Mouse (Mus musculus) inflammation-experienced regulatory T-cells, adult 6 months (primary cell): Measurements from ENCODE around the gene Sorbs1. TPM values are rescaled to one million over a fixed set of nuclear protein-coding genes. Genes with fewer than 3 reads are reported as not detected.

ENCODE experiments used
- ATAC-seq: one replicate; pipeline ENCODE4 v1.8.0; 2017
- polyA plus RNA-seq, 3 experiments: library from polyadenylated mRNA; unstranded; fragments of 100-300 nt; shearing (Covaris generic); gene quantifications; one replicate each; pipeline ENCODE4 v1.2.1; 2017

The Sorbs1 gene
- polyA plus RNA-seq, 3 experiments from 2014 or later: 12.3 to 23.7 (median 19.6) TPM

GRCm38 (mm10) chr19:40341141-40341540 lies 172.4 kb downstream of the Sorbs1 start:
- ATAC-seq: no peak

- no peak for ATAC-seq
Observed at GRCm38 (mm10) chr19:40336694-40337093, 176.9 kb downstream of the Sorbs1 start.

- ATAC-seq: no peak
Observed at GRCm38 (mm10) chr19:40333905-40334304, 179.7 kb downstream of the Sorbs1 start.

DNA sequence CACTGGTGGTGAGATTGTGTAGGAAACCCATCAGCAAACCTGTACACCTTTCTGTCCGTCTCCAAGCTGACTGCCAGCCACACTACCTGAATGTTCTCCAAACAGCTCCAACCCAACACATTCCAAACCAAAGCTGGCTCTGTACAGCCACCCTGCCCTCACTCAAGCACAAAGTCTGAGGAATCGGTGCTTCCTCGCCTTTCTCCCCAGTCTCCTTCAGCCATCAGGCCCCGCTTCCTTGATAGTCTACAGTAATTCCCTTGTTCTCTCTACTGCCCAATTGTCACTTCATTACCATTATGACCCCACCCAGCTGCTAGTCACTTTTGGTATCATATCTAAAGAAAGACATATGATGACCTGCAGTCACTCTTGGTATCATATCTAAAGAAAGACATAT lies 180.5 kb downstream of the Sorbs1 start:
- ATAC-seq: no peak

DNA sequence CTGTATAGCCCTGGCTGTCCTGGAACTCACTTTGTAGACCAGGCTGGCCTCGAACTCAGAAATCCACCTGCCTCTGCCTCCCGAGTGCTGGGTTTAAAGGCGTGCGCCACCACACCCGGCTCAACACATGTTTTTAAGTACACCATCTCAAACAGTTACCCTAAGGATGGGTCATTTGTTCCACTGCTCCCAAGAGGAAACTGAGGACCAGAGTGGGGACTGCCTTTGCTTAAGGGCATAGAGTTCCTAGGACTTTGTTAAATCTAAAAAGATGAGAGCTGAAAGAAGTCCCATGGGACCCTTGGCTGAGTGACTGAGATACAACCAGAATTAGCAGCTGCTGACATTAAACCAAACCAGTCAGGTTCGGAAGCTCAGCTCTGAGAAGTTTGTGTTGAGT lies 181.3 kb downstream of the Sorbs1 start:
- ATAC-seq: no peak

- ATAC-seq: no peak
Observed at GRCm38 (mm10) chr19:40331846-40332245, 181.7 kb downstream of the Sorbs1 start.

GRCm38 (mm10) chr19:40326126-40326525 lies 187.5 kb downstream of the Sorbs1 start:
- ATAC-seq: no peak

GRCm38 (mm10) chr19:40325381-40325780 lies 188.2 kb downstream of the Sorbs1 start:
- ATAC-seq: no peak

DNA sequence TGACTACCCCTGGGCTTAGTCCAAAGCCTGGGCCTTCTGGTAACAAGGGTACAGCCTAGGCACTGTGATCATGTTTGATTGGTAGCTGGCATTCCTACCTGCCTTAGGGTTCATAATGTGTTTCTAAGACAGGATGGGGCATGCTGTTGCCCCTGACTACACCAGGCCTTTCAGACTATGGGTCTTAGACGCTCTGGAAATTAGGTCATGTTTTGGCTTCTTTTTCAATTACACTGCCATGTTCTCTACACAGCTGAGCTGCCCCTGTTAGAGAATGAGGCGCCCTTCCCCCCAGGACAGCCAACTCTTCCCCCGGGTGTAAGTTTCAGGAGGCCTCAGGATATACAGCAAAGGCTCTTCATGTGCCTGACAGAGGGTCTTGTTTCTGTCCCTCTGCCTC lies 191.4 kb downstream of the Sorbs1 start:
- ATAC-seq: no peak

GRCm38 (mm10) chr19:40319199-40319598 lies 194.4 kb downstream of the Sorbs1 start:
- ATAC-seq: no peak

GRCm38 (mm10) chr19:40318511-40318910 lies 195.1 kb downstream of the Sorbs1 start:
- ATAC-seq: no peak

DNA sequence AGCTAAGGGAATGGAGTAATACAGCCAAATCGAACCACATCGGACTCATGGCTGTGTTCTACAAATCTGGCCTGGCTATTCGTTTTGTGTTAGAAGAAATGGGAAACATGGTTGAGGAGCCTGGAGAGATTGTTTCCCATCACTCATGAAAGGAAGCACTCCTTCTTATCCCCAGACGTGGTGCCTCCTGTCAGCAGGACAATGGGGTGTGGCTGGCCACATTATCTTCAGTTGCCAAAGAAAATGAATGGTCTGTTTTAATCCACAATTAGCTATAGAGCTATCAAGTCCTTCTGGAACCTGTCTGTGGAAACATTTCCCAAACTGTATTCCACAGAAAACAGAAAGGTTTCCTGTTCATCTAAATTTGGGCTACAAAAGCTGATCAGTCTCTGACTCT lies 196.6 kb downstream of the Sorbs1 start:
- no peak for ATAC-seq

DNA sequence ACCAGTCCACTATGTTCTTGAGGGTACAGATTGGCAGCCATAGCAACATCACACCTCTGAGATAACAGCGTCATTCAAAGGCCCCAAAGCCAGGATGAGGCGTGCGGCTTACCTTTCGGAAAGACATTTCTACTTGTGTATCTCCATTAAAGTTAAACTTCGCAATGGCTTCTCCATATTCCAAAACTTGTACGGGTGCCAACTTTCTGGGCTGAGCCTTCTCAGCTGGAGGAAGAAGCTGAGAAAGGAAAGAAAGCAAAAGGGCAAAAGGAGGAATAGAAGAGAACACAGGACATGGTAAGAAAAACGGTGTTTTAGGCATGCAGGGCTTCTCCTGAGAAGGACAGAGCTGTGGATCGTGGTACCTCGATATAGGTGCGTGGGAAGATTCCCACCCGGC lies 199.3 kb downstream of the Sorbs1 start:
- no peak for ATAC-seq

GRCm38 (mm10) chr19:40311631-40312030 lies 201.9 kb downstream of the Sorbs1 start:
- no peak for ATAC-seq

DNA sequence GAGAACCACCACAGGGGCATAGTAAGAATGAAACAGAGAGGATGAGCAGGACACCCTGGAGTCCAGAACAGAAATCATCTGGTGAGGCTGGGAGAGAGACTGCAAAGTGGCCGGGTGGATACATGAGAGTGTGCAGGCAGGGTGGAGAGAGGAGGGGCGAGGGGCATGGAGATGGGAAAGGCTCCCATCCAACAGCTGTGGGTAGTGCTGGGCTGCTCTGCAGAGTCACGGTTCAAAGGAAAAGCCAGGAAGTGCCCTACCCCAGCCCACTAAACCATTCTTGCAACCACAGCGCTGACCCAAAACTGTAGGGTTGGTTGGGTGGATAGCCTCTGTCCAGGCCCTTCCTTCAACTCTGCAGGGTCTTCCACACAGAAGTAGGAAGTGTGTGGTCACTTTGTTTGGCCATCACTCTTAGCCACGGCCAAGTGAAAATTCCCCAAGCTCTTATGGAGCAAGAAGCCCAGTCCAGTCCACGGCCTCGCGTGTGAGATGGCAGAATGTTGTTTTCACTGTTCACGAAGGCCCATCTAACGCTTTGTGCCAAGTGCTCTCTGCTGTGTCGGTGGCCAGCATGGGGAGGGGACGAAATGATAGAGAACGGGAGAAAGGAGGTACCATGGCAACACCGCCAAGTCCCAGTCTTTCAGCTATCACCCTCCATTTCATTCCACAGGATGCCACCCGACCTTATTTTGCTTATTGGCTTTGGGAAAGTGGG lies 203.0 kb downstream of the Sorbs1 start:
- ATAC-seq: no peak

DNA sequence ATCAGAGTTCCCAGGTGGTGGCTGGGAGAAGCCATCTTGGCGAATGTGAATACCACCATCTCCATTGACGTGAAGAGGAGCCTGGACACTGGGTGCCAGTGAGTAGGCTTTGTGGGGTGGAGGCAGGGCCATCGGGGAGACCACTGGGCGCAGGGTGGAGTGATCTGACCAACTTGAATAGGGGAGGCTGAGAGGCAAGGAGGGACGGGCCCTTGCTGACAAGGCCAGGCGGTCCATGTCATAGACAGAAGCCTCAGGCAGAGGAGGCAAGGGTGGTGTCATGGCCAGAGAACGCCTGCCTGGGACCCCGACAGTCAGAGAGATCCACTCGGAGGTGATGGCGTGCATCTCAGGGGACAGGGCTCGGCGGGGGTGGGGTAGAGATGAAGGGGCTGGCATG lies 203.7 kb downstream of the Sorbs1 start:
- ATAC-seq: no peak

DNA sequence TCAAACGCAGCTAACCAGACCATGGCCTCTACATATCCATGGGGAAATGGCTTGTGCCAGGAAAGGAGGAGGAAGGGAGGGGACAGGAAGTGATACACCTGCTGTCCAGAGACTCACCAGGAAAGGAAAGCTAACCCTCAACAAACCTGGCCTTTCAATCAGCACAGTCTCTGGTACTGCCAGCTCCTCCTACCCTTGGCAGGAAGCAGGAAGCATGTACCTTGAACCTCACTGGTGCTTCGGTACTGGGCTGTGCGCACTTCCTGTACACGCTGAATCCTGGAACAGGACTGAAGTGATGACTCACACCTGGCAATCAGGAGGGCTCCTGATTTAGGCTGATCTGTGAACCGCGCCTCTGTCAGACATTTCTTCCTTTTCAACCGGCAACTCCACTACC lies 206.0 kb downstream of the Sorbs1 start:
- ATAC-seq: no peak

DNA sequence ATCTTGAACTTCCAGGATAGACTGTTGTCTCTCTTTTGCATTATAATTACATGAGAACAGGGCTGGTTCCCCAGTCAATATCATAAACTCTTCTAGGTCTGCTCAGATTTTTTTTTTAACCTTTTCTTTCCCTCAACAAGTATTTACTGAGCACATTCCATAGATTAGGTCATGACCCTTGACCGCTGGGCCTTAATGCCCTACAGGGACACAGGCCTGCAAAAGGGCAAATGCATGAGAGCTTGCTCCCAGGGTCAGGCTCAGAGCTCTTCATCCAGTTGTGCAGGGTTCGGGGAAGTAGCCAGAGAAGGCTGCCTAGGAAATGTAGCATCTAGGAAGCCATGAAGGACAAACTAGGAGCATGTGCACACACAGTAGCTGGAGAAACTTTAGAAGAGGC lies 206.9 kb downstream of the Sorbs1 start:
- no peak for ATAC-seq

DNA sequence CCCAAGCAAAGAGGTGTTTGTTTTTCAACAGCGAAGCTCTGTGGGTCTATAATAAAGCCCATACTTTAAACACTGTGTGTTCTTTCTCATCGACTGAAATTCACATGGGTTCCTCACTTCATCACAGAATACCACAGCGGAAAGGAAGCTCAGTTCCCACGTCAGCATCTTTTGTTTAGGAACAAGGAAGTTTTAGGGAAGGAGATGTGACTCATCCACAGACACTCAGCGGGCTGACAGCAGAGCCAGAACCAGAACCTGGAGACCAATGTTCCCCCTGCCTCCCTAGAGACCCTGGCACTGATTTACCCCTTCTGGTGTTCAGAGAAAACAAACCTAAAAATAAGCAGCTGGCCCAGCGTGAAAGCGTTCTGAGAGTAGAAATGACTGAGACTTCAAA lies 208.1 kb downstream of the Sorbs1 start:
- ATAC-seq: no peak

DNA sequence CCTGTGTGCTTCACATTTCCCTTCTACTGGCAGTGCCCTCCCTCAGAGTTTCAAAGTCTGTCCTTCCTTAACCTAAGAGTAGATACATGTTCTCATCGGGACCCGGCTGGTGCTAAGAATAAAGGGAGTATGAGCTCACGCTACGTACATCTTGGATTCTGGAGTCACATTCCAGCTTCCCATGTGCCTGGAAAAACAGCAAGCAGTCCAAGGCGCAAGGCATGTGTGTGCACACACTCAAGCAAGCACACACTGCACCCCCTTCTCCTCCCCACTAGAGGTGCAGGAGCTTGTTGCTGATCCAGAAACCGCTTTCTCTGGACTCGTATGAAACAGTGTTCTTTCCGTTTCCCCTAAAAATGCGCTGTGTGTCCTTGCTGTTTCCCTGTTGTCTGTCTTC lies 210.7 kb downstream of the Sorbs1 start:
- no peak for ATAC-seq

DNA sequence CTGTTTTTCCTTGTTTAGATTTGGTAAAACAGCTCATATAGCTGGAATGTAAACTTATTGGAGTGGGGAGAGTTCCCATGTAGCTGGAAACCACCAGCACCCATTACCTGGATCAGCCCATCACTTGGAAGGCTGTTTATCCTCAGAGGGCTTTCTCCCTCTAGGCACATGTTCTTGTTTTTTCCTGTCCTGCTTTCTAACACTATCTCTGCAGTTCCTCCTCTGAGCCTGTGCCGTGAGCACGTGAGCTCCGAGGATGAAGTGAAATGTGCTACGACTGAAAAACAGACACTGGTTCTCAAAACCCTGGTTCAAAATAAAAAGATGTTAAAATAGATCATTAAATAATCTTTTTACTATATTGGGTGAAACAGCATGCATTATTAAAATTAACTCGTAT lies 211.1 kb downstream of the Sorbs1 start:
- ATAC-seq: no peak

DNA sequence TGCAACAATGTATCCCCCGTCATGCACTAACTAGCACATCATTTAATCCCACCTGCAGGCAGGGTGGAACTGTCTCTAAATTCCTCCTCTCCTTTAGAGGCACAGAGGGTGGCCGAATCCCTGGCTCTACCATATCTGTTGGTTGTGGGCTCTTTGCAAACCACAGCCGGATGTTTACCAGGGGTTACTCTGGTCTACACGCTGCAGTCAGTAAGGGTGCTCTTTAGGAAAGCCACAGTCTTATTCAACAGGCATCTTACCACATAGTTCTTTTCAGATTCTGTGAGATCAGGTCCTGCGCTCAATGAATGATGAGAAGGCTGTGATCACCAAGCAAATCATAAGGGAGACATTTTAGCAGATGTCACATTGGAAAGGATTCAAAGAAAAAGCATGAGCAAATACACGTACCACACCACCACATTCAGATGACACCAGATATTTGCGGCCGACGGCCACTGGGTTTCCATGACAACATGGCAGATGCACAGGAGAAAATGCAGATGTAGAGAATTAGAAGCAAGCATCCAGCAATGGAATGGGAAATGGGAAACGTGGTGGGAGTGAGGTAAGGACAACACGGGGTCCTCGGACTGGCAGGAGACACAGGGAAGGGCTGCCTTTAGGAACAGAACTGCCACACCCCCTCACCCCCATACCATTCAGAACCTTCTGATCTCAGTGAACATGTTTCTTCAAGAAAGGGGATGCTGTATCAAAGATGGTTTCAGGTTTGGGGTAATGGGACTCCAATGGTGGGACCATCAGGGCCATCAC lies 213.4 kb downstream of the Sorbs1 start:
- ATAC-seq: no peak

- no peak for ATAC-seq
Observed at GRCm38 (mm10) chr19:40299182-40299581, 214.4 kb downstream of the Sorbs1 start.

GRCm38 (mm10) chr19:40298574-40298973 lies 215.0 kb downstream of the Sorbs1 start:
- no peak for ATAC-seq
